Mouse (Mus musculus) monocyte, adult 59 days (primary cell): ENCODE data around the gene Csta1. TPM values are rescaled to one million over a fixed set of nuclear protein-coding genes. Genes with fewer than 3 reads are reported as not detected.

ENCODE experiments used
- total RNA-seq, 2 experiments: library from RNA; stranded (reverse); gene quantifications; one replicate each; pipeline ENCODE4 v1.2.4; 2023

Gene Csta1
- not detected for total RNA-seq

DNA sequence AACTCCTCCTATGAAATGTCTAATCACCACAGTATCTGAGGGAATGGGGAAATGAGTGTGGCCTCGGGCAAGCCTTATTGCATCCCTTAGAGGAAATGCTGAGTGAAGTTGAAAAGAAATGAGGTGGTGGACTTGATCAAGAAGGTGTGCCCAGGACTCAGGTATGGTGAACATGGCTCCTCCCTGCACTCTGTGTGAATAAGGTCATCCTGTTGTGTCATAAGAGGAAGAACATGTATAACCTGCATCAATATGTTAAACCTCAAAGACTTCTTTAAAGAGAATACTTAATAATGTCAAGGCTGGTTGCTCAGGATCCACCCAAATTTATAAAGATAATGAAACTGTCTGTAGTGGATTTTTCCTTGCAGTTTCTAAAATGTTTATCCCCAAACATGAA is at the start of gene Csta1:
Gene Csta1 (minus strand): TSS at position 101 of the 400 bp plus-strand sequence.

DNA sequence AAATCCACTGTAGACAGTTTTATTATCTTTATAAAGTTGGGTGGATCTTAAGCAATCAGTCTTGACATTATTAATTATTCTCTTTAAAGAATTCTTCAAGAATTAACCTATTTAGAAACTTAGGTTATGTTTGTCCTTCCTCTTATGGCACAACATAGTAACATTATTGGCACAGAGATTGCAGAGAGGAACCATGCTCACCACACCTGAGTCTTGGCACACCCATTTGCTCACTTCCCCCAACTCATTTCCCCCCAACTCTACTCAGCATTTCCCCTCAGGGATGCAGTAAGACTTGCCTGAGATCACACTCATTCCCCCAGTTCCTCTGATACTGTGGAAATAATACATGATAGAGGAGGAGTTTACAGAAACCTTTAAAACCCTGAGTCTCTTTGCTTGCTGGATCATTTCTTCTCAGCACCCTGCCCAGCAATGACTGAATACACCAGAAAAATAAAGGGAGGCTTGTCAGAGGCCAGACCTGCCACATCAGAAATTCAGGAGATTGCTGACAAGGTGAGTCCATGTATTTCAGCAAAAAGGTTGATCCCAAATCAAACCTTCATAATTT is 25.4 kb upstream of the Csta1 start, which contains the start of gene Stfa2l1:
Gene Stfa2l1 (plus strand): TSS at position 410 of the 574 bp plus-strand sequence.

DNA sequence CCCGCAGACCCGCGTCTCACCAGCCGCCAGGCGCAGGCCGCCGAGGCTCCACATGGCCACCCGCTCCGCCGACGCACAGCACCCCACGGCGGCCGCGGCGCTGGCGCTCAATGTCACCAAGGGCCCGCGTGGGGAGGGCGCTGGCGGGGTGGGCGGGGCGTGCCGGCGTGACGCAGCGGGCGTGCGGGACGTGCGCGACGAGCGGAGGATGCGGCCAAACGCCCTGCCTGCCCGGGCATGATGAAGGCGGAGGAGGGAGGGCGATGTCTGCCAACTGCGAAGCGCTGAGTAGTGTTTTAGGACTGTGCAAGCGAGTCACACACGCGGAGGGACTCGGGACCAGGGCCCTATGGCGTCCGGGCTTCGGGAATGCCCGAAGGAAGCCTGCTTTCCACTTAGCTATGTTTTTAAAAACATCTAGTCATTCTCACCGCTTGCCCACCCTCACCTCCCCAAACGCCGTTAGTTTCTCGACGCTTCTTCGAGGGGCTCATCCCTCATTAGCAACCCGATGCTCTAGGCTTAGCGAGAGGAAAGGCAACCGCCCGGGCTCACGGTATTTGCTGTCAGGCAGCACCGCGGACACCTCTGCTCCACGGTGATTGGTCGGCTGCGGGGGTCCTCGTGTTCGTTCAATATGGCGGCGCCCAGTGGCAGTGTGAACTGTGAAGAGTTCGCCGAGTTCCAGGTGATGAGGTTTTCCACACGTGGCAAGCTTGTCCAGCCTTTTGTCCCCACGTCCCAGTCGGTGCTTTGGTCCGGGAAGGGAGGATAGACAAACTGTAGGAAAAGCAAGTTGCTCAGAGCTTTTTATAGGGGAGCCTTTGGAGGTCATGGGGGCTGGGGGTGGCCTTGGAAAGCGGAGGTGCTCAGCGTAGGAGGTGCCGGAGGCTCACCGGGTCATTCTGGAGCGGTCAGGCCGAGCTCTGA is 59.3 kb downstream of the Csta1 start, which contains the start of the genes Fam162a and Ccdc58:
Gene Fam162a (minus strand): TSS at position 145 of the 930 bp plus-strand sequence.
Gene Ccdc58 (plus strand): TSS at position 236 of the 930 bp plus-strand sequence.

Other genes with a start within 250 kb of the Csta1 start
- 10 to 100 TPM; 49.5 to 54.0 TPM for gene Parp9, start 192.8 kb downstream of the Csta1 start, total RNA-seq
- 10 to 100 TPM; 48.3 to 52.3 TPM for gene Dtx3l, start 192.1 kb downstream of the Csta1 start, total RNA-seq
- 10 to 100 TPM; 74.1 to 74.5 TPM for gene Kpna1, start 152.5 kb downstream of the Csta1 start, total RNA-seq
- 1 to 10 TPM; 4.2 to 4.3 TPM for gene Wdr5b, start 90.1 kb downstream of the Csta1 start, total RNA-seq
- gene Fam162a, start 59.6 kb downstream of the Csta1 start, total RNA-seq, result 10 to 100 TPM; 22.7 to 29.7 TPM
- 10 to 100 TPM; 17.9 to 24.8 TPM for gene Ccdc58, start 59.6 kb downstream of the Csta1 start, total RNA-seq
- gene Stfa2l1, start 25.6 kb upstream of the Csta1 start, total RNA-seq, result not detected
- not detected for gene Gm5483, start 53.0 kb upstream of the Csta1 start, total RNA-seq
- gene Gm5416, start 79.2 kb upstream of the Csta1 start, total RNA-seq, result not detected
- not detected for gene 2010005H15Rik, start 90.2 kb upstream of the Csta1 start, total RNA-seq
- gene Stfa1, start 145.7 kb upstream of the Csta1 start, total RNA-seq, result not detected
- not detected for gene BC117090, start 203.1 kb upstream of the Csta1 start, total RNA-seq
- gene BC100530, start 236.5 kb upstream of the Csta1 start, total RNA-seq, result not detected